Mouse (Mus musculus) CD4-positive, CD25-positive, alpha-beta regulatory T cell, adult 2 months (primary cell): ENCODE measurements at regions not wholly inside any gene's neighbourhood (a gene's known extent, or its start where the extent isn't known, plus 50 kb on each side); places are given as distances from the start of the nearest gene placed in this dataset.

Source experiments
- DNase-seq: peaks from one replicate; pipeline ENCODE4 v3.0.0-alpha.2; 2012; ENCODE audit warnings: low read depth, low spot score

DNA sequence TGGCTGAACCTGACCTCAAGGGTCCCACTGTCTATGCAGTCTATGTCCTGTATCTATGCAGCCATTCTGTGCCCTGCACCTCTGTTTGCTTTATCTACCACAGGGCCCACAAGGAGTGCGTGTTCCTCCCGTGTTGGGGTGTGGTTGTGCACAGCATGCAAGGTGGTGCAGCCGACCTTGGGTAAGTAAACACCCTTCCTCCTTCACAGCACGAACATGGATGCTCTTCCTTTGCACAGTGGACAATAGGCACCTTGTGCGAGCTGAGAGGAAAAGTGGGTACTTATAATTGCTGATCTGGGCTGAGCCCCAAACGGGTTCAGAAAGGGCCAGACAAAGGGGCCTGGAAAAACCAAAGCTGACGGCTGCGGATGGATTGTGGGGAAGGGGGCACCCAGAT lies 91.3 kb upstream of the 1600014C23Rik start:
- DNase-seq = no peak

DNA sequence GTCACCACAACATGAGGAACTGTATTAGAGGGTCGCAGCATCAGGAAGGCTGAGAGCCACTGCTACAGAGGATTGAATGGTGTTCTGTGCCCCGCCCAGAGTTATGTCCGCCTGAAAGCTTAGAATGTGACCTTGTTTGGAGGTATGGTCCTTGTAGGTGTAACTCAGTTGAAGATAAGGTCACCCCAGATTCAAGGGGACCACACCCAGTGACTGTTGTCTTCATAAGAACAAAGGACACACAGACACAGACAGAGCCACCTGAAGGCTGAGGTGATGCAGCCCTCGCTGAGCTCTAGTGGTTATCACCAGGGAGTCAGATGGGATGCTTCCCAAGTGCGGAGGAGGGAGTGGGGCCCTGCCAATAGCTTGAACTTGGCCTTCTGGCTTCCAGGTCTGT lies 89.9 kb upstream of the 1600014C23Rik start:
- DNase-seq = no peak

DNA sequence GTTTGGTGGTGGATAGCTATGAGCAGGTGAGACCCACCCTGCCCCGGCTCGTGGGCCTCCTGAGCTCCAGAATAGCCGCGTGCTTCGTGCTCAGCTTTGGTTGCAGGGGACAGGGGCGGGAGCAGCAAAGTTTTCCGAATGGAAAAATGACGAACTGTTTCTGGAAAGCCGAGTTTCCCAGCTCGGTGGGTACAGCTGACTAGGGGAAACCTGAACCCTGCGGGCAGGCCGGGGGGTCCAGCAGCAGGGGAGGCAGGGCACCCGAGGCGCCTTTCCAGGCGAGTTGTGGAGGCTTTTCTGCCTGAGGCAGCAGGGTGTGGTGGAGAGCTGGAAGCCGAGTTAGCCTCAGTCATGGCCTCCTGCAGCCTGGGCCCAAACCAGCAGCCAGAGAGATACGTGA lies 88.8 kb upstream of the 1600014C23Rik start:
- DNase-seq = no peak

DNA sequence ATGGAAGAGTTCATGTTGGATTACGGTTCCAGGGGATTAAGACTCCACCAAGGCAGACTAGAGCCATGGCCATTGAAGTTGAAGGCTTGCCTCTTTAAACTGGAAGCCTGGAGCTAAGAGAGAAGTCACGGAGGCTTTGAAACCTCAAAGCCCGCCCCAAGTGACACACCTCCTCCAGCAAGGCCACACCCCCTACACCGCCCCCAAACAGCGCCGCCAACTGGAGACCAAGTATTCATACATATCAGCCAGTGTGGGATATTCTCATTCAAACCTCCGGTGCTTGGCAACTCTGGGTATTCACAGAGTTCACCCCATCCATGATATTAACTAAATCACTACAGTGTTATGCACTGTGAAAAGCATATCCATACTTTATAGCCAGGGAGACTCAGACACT lies 87.7 kb upstream of the 1600014C23Rik start:
- DNase-seq = no peak

DNA sequence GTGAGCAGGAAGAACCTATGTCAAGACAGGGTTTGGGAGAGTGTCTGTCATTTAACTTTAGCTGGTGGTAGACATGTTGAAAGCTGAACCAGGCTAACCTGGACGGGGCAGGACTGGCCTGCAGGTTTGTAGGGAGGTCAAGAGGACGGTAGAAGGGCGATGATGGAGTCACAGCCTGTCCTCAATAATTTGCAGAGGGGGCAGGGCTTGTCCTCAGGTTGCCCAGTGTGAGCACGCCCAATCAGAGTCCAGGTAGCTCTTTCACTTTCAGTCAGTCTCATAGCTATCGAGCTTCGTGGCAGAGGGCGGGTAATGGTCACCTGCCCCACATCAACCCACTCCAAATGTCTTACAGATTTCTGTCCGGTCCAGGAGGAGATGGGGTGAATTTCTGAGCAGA lies 85.5 kb upstream of the 1600014C23Rik start:
- DNase-seq = no peak

DNA sequence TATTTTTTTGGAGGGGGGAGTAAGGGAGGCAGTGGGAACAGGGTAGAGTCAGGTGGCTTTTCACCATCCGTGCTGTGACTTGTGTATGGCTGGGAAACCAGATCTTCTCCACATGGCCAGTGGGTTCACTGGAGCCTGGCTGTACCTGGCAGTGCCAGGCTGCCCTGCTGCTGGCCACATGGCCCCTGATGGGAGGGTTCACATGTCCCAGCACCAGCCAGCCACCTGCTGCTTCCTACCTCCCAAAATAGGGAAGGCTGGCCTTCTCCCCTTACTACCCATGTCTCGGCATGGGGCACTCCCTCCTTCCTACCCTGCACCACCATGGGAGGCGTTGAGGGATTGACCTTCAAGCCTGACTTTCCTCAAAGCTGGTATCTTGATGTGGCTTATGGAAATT lies 82.9 kb upstream of the 1600014C23Rik start:
- no peak for DNase-seq

DNA sequence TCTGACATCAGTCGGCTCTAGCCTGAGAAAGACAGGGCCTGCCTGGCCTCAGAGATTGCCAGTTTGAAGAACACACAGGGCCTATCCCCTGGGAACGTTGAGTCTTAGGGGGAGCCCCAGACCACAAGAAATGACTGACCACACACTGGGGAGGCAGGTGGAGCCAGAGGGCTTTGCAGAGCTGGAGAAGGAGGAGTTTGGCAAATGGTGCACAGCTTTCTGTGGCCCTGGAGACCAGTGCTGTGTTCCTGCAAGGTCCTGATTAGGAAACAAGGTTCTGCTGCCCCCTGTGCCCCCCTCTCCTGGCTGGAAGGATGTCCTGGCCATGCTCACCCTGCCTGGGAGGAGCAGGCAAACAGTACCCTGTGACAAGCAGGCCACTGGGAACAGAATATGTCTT lies 82.2 kb upstream of the 1600014C23Rik start:
- DNase-seq = no peak

DNA sequence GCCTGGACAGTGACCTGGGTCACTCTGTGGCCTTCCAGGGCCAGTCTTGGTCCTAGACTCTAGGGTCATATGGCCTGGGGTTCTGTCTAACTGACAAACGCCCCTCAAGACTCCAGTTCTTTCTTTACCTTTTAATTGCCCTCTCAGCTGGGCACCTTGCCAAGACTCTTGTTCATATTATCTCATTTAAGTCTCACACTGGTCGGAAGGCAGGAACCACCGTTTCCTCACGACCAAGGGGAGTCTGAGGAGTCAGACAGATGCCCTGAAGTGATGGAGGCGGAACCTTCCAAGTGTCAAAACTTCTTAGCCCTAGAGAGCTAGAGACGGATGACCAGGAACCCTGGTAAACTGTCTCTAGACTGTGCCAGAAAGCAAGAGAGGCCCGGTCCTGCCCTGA lies 81.7 kb upstream of the 1600014C23Rik start:
- no peak for DNase-seq

DNA sequence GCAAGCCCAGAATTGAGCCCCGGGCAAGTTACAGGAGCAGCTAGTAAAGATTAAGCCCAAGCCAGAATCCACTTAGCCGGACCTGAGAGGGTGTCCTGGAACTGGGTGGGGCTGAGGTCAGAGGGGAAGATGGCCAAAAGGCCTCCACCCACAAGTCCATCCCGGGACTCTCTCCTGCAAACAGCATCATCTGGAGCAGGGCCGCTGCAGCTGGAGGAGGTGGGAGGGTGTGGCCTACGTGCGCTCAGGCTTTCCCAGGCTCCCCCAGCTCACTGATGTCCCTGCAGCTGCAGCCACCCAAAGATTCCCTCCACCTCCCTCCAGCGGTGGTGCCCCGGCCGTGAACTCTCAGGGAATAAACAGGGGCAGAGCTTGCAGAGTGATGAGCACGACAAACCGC lies 80.9 kb upstream of the 1600014C23Rik start:
- no peak for DNase-seq

DNA sequence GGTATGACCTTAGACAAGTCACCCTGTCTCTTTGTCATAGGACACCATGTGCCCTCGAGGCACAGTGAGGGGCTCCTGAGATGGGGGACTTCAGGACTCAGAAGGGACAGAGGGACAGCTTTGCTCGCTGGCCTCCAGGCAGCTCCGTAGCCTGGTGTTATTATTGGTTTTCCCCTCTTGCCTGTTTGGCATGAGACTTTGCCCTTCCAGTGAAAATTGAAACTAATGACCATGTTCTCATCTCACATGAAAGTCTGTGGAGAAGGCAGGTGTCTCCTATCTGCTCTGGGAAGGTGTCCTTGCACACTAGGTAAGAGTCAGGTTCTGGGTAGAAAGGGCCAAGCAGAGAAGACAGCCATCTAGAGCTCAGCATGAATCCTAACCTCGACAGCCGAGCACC lies 80.3 kb upstream of the 1600014C23Rik start:
- no peak for DNase-seq

DNA sequence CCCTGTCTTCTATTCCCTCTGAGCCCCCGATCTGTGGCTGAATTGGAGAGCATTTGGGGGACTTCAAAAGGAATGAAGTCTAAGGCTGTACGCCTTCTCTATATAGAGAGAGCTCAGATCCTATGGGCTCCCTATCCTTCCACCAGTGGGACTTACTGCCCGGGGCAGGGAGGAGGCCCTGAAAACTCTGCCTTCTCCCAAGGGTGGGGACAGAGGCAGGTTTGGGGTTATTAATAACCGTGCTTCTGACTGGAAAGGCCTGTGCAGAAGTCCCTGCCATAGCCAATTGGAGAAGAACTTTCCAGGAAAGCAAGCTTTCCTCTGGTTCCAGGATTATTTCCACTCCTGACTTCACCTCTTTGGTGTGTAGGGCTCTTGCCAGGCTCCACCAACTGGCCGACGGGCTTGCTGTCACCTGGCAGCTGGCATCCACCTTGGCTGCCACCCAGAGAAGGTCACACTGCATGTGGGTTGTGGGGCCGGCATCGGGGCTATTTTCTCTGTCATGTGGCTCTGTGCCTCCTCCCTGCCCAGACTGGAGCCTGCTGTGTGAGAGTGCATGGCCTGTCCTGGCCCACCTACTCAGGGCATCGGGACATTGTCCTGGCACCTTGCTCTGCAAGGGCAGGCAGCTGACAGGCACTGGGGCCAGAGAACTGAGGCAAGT lies 78.8 kb upstream of the 1600014C23Rik start:
- no peak for DNase-seq

DNA sequence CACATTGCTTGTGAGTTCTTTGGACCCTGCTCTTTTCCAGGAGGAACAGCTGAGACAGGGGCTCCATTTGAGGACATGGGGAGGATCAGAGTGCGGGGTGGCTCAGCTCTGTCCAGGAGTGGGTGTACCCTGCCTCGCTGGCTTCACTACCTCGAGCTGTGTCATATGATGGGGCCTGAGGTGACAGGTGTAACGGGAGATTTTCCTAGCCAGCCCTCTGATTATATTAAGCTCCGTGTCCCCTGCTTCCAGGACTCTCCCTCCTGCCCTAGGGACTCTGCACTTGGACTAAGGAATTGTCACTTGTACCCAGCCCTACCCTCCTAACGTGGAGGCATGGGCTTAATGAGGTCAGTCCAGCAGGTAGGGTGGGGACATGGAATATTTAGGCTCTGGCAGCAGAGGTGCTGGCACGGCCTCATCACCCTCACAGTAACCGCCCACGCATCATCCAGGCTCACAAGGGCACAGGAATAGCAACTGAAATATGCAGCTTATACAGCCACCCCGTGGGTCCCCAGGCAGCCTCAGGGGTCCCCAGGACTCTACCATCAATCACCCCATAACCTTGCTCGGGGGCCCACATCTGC lies 78.1 kb upstream of the 1600014C23Rik start:
- DNase-seq = no peak

DNA sequence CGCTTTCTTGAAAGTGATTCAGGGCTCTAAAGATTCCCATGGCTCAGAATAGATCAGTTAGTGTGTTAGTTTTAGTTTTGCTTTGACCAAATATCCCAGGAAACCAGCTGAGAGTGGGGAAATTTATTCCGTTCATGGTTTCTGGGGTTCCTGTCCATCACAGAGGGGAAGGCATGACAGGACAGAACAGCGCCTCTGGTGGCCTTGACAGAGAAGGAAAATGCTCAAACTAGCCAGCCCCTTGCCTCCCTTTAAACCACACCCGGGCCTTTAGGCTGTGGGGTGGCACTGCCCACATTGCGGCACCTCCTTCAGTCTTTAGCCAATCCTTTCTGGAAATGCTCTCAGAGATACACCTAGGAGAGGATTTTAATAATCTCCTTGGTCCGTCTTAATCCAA lies 76.1 kb upstream of the 1600014C23Rik start:
- no peak for DNase-seq

DNA sequence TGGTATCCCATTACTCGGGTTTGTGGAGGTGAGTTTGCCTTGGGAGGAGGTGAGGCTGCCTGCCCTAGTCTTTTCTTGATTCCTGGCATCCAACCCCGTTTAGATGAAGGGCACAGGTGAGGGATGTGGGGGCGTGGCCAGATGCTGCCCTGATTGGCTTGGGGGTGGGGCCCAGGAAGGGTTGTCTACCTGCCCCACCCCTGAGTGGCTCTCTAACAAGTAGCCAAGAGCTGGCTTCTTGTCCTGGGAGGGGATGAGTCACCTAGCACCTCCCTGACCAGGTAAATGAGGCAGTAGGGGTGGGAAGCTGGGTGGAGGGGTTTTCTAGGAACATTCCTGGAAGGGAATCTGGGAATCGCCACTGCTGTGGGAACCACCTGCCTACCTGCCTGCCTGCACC lies 74.7 kb upstream of the 1600014C23Rik start:
- no peak for DNase-seq

DNA sequence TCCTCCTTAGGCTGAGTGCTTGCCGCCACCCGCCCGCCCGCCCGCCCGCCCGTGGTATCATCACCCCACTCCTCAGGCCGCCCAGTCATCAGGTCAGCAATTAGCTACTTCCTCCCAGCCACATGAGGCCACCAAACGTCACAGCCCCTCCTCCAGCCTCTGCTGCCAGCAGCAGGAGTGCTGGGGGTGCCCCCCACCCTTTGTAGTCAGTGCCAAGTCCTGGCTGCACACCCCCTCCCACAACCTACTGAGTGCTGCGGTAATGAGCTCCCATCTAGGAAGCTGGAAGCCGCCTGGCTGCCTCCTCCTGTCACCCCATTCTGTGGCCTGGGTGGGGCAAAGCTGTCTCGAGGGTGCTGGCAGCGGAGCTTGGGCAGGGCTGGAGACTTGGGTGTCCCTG lies 73.8 kb upstream of the 1600014C23Rik start:
- DNase-seq = no peak

DNA sequence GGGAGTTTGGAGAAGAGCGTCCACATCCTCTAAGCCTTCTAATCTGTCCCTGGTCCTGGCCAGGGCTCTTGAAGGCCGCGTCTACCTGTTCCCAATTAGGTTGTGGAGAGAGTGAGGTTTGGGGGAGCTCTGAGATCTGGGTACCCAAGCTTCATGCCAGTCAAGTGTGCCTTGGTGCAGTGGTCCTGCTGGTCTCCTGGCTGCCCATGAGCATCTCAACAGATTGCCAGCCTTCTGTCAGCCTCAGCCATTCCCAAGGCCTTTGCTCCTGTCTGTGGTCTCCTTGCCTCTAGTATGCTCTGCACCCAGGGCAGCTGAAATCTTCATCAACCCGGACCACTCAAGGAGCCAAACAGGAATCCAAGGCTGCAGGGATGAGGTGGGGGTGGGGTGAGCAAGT lies 73.2 kb upstream of the 1600014C23Rik start:
- DNase-seq = no peak

DNA sequence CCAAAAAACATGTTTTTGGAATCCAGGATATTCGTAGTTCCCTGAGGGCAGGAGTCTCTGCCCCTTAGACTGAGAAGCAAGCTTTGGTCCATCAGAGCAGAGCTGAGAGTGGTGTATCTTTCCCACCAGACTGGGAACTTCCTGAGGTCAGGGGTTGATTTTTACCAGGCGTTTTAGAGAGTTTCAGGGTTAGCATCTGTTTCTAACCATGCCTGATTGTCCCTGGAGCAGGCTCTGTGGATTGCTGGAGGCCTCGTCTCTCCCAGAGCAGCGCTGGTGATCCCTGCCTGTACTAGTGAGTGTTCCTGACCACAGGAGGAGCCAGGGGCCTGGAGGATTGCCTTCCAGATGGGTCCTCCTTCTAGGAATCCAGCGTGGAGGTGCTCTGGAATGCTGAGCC lies 72.8 kb upstream of the 1600014C23Rik start:
- DNase-seq = no peak

DNA sequence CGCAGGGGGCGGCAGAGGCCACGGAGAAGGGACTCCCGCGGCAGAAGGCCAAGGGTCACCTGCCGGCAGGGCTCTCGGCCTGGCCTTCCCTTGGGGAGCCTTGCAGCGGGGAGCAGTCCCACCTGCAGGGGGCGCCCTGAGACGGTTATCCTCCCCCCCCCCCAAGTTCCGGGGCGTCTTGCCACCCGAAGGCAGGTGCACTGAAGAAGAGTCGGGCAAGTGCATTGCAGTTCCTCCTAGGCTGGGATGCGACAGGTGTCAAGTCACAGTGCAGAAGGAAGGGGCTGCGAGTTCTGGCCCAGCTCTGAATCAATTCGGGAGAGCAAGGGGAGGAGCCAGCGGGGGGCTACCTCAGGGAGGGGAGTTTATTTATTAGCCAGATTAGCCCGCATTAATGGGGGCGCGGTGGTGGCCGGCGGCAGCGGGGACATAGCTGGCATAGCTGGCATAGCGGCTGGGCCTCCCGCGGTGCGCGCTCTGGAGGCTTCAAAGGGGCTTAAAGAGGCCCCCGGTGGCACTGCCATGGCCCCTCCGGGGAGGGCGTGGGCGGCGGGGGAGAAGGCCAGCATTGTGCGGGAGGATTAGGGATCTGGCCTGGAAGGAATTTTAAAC lies 71.9 kb upstream of the 1600014C23Rik start:
- DNase-seq = peak; percentile 44

DNA sequence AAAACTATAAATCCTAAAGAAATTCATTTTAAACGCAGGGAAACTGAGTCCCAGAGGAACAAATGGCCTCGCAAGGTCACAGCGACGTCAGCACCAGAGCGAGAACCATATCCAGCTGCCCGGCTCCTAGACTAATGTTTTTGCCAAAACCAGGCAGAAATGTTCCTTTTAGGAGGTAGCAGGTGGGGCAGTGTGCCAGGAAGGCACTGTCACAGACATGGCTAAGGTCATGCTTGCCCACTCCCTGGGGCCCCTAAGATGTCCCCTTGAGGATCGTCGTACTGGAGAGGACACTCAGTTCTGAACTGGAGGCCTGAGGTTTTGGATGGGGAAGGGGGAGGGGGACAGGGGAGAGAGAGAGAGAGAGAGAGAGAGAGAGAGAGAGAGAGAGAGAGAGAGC lies 69.7 kb upstream of the 1600014C23Rik start:
- no peak for DNase-seq

DNA sequence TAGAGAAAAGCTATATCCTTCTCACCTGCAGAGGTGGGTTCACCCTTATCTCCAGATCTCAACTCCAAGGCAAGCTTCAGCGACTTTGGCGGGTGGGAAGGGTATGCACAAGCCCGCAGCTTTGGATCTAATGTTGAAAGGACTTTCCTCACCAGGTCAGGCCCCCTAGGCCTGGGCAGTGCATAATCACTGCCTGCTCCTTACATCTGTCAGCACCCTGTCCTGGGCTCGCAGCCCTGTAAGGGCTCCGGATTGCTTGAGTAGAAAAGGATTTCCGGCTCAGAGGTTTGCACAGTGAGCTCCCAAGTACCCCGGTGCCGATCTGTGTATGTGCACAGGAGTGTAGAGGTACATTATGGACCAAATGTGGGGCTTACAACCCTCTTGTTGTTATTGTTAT lies 68.8 kb upstream of the 1600014C23Rik start:
- DNase-seq = no peak

DNA sequence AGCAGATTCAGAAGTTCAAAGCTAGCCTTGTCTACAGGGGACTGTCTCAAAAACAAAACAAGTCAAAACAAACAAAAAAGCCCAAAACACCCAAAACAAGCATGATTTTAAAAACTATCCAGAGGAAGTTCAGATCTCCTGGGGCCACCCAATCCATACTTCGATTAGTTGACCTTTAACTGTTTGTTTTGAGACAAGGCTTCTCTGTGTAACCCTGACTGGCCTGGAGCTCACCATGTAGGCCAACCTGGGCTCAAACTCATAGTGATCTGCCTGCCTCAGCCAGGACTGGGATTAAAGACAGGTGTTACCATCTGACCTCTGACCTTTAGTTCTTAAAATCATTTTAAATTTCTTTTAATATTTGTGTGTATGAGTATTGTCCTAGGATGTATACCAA lies 66.1 kb upstream of the 1600014C23Rik start:
- no peak for DNase-seq

DNA sequence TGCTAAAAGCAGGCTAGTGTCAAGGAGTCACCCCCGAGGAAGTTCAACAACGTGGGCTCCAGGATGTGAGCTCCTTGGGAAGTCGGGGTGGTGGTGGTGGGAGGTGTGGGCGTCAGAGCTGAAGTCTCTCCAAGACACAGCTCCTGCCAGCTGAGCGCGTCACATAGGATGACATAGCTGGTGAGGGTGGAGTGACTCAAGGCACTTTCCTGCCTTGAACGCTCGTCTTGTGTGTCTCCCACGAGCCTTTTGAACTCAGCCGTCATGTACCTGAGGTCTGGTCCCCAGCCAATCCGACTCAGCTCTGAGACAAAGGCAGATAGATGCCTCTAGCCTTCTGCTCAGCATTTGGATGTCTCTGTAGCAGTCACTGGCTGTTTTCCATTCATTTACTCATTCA lies 65.4 kb upstream of the 1600014C23Rik start:
- DNase-seq = no peak

DNA sequence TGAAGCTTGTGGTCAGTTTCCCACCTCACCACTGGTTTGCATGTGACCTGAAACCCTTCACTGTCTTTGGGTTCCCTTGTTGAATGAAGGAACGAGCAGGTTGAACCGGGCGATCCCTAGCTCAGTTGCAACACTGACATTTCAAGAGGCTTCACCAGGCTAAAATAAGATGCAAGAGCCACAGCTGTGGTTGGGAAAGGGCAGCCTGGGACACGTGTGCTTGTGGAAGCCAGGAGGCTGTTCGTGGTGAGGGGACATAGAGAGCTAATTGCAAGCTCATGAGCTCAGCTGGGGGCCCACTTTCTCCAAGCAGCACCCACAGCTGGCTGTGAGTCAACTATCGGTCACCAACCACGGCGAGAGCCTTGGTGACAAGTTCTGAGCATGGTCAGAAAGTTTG lies 64.8 kb upstream of the 1600014C23Rik start:
- no peak for DNase-seq

DNA sequence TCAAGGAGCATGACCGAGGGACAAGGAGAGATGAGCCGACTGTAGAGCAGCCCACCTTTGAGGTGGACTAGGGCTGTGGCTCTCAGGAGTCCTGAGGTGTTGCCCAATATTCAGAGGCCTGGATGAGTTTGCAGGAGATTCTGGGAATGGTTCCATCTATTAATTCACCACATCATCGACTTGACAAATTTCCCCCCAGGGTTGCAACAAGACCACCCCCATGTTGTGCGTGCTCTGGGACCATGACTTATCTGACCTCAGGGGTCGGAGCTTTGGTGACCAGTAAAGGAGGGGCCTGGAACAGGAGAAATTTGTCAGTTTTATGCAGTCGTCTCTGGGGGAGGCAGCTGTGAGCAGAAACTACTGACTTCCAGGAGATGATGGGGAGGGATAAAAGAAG lies 63.5 kb upstream of the 1600014C23Rik start:
- no peak for DNase-seq
